Mouse (Mus musculus) forebrain, embryonic 11.5 days (tissue): ENCODE measurements around the gene H2-Aa. TPM values are rescaled to one million over a fixed set of nuclear protein-coding genes. Genes with fewer than 3 reads are reported as not detected.

Experiments
- ATAC-seq: fragments of 200-750 bp; cut with Nextera tagmentation; replicated peaks from 2 replicates; pipeline ENCODE4 v1.8.0; 2017; ENCODE audit warnings: moderate TSS enrichment; ENCODE audit not compliant: low FRiP score
- DNase-seq: peaks from one replicate; pipeline ENCODE4 v3.0.0-alpha.2; 2017; ENCODE audit warnings: low spot score
- H3K27ac ChIP-seq: fragments of 300-500 bp; sonication (generic); 2 replicates; pipeline ENCODE4 v1.5.1; 2014; ENCODE audit warnings: low read depth, low read length
- H3K27me3 ChIP-seq: fragments of 300-500 bp; sonication (generic); 2 replicates; pipeline ENCODE4 v1.6.1; 2014; ENCODE audit warnings: mild to moderate bottlenecking, low read length, mixed read lengths; ENCODE audit not compliant: control insufficient read depth, insufficient read depth
- H3K36me3 ChIP-seq: fragments of 300-500 bp; sonication (generic); 2 replicates; pipeline ENCODE4 v1.6.1; 2014; ENCODE audit warnings: mild to moderate bottlenecking, low read length, moderate library complexity, mixed read lengths; ENCODE audit not compliant: control insufficient read depth, insufficient read depth
- H3K4me1 ChIP-seq: fragments of 300-500 bp; sonication (generic); replicated peaks from 2 replicates; pipeline ENCODE4 v1.6.1; 2014; ENCODE audit warnings: low read length, mixed read lengths; ENCODE audit not compliant: control insufficient read depth, insufficient read depth
- H3K4me2 ChIP-seq: fragments of 300-500 bp; sonication (generic); 2 replicates; pipeline ENCODE4 v1.6.1; 2014; ENCODE audit warnings: low read depth, mild to moderate bottlenecking, low read length, moderate library complexity, mixed read lengths; ENCODE audit not compliant: severe bottlenecking
- H3K4me3 ChIP-seq: fragments of 300-500 bp; sonication (generic); 2 replicates; pipeline ENCODE4 v1.5.1; 2014; ENCODE audit warnings: low read depth, low read length
- H3K9ac ChIP-seq: fragments of 300-500 bp; sonication (generic); 2 replicates; pipeline ENCODE4 v1.6.1; 2014; ENCODE audit warnings: low read length
- H3K9me3 ChIP-seq: fragments of 300-500 bp; sonication (generic); 2 replicates; pipeline ENCODE4 v1.6.1; 2016; ENCODE audit warnings: low read length, mixed read lengths; ENCODE audit not compliant: control insufficient read depth
- WGBS: fragments of 180-500 bp; shearing (Covaris S2); extraction: QIAGEN DNeasy Blood & Tissue Kit; methylation state at CpG from one replicate; pipeline ENCODE4 v1.1.7; 2014; 5-methylcytosine and 5-hydroxymethylcytosine counted together
- polyA plus RNA-seq: library from polyadenylated mRNA; unstranded; fragments of >200 nt; fragmentation: Nextera tagmentation; extraction: Ambion mirVana; gene quantifications from 2 replicates; pipeline ENCODE4 v1.2.1, GENCODE M21; 2014

H2-Aa gene
- polyA plus RNA-seq, result not detected in 2 replicates

- WGBS, result 13% methylated on average over 8 of the region's 8 CpGs
- Histone ChIP-seq H3K36me3 (no peaks in the 10 kb centered on the region), H3K4me1 (no peaks in the 10 kb centered on the region), H3K4me2 (no peak within 1 kb of the TSS), H3K27ac (no peak within 1 kb of the TSS), H3K27me3 (no peaks in the 10 kb centered on the region), H3K9me3 (no peaks in the 10 kb centered on the region), H3K4me3 (no peak within 1 kb of the TSS), H3K9ac (no peak within 1 kb of the TSS)
- no peak for ATAC-seq
- peak; percentile 59 for DNase-seq
These were observed at the start of gene H2-Aa for GRCm38 (mm10) chr17:34287648-34288047. Gene H2-Aa, minus strand, starts transcription at chr17:34287823.

GRCm38 (mm10) chr17:34331200-34331599 lies 43.6 kb upstream of the H2-Aa start:
- DNase-seq, result no peak
- 89% methylated on average over 1 of the region's 1 CpGs for WGBS

GRCm38 (mm10) chr17:34329807-34330206 lies 42.2 kb upstream of the H2-Aa start:
- ATAC-seq, result no peak

More at GRCm38 (mm10) chr17:34331200-34331599, 43.6 kb upstream of the H2-Aa start:
- Histone ChIP-seq H3K4me1 (no peaks in the 10 kb centered on the region), H3K4me2 (no peak overlapping the region), H3K27ac (no peak overlapping the region), H3K9me3 (no peaks in the 10 kb centered on the region), H3K9ac (no peak overlapping the region), H3K27me3 (no peaks in the 10 kb centered on the region), H3K36me3 (no peaks in the 10 kb centered on the region), H3K4me3 (no peak overlapping the region)
- ATAC-seq, result no peak

GRCm38 (mm10) chr17:34326373-34326772 lies 38.8 kb upstream of the H2-Aa start:
- H3K9me3 ChIP-seq, result no peaks in the 10 kb centered on the region
- no peak overlapping the region for H3K9ac ChIP-seq
- no peaks in the 10 kb centered on the region for H3K4me1 ChIP-seq
- no peaks in the 10 kb centered on the region for H3K36me3 ChIP-seq
- H3K27ac ChIP-seq, result no peak overlapping the region
- no peak overlapping the region for H3K4me2 ChIP-seq
- WGBS, result 82% methylated on average over 3 of the region's 3 CpGs
- no peak for ATAC-seq
- H3K4me3 ChIP-seq, result no peak overlapping the region
- DNase-seq, result no peak
- H3K27me3 ChIP-seq, result no peaks in the 10 kb centered on the region

More at GRCm38 (mm10) chr17:34329807-34330206, 42.2 kb upstream of the H2-Aa start:
- Histone ChIP-seq H3K36me3 (no peaks in the 10 kb centered on the region), H3K27me3 (no peaks in the 10 kb centered on the region), H3K4me3 (no peak overlapping the region), H3K4me1 (no peaks in the 10 kb centered on the region), H3K9me3 (no peaks in the 10 kb centered on the region), H3K27ac (no peak overlapping the region), H3K4me2 (no peak overlapping the region), H3K9ac (no peak overlapping the region)
- no peak for DNase-seq
- WGBS, result 76% methylated on average over 2 of the region's 2 CpGs

GRCm38 (mm10) chr17:34325436-34325835 lies 37.8 kb upstream of the H2-Aa start, which contains the start of gene H2-Eb2:
Gene H2-Eb2, plus strand, starts transcription at chr17:34325665.
- Histone ChIP-seq H3K27me3 (no peaks in the 10 kb centered on the region), H3K27ac (no peak within 1 kb of the TSS), H3K4me3 (no peak within 1 kb of the TSS), H3K9ac (no peak within 1 kb of the TSS), H3K4me1 (no peaks in the 10 kb centered on the region), H3K36me3 (no peaks in the 10 kb centered on the region), H3K4me2 (no peak within 1 kb of the TSS), H3K9me3 (no peaks in the 10 kb centered on the region)
- no peak for ATAC-seq
- DNase-seq, result no peak
- WGBS, result 58% methylated on average over 4 of the region's 4 CpGs

GRCm38 (mm10) chr17:34317275-34317674 lies 29.7 kb upstream of the H2-Aa start:
- Histone ChIP-seq H3K9ac (no peak overlapping the region), H3K4me3 (no peak overlapping the region), H3K27ac (no peak overlapping the region), H3K27me3 (no peaks in the 10 kb centered on the region), H3K4me1 (no peaks in the 10 kb centered on the region), H3K36me3 (no peaks in the 10 kb centered on the region), H3K4me2 (no peak overlapping the region), H3K9me3 (no peaks in the 10 kb centered on the region)
- ATAC-seq, result no peak
- DNase-seq, result no peak
- 48% methylated on average over 2 of the region's 2 CpGs for WGBS

- no peak overlapping the region for H3K4me3 ChIP-seq
- ATAC-seq, result no peak
- no peak overlapping the region for H3K9ac ChIP-seq
- H3K4me2 ChIP-seq, result no peak overlapping the region
- no peak overlapping the region for H3K27ac ChIP-seq
- no peaks in the 10 kb centered on the region for H3K27me3 ChIP-seq
- H3K9me3 ChIP-seq, result no peaks in the 10 kb centered on the region
- no peak for DNase-seq
- WGBS, result 66% methylated on average over 2 of the region's 2 CpGs
- H3K36me3 ChIP-seq, result no peaks in the 10 kb centered on the region
- no peaks in the 10 kb centered on the region for H3K4me1 ChIP-seq
These were observed 29.1 kb upstream of the H2-Aa start for GRCm38 (mm10) chr17:34316697-34317096.

GRCm38 (mm10) chr17:34315512-34315911 lies 27.9 kb upstream of the H2-Aa start:
- Histone ChIP-seq H3K4me1 (no peaks in the 10 kb centered on the region), H3K4me2 (no peak overlapping the region), H3K27me3 (no peaks in the 10 kb centered on the region), H3K9me3 (no peaks in the 10 kb centered on the region), H3K36me3 (no peaks in the 10 kb centered on the region), H3K27ac (no peak overlapping the region), H3K4me3 (no peak overlapping the region), H3K9ac (no peak overlapping the region)
- 84% methylated on average over 1 of the region's 1 CpGs for WGBS
- DNase-seq, result no peak
- ATAC-seq, result no peak

GRCm38 (mm10) chr17:34314286-34314685 lies 26.7 kb upstream of the H2-Aa start:
- H3K9ac ChIP-seq, result no peak overlapping the region
- no peaks in the 10 kb centered on the region for H3K4me1 ChIP-seq
- no peak for ATAC-seq
- no peak overlapping the region for H3K4me3 ChIP-seq
- 77% methylated on average over 9 of the region's 9 CpGs for WGBS
- no peak for DNase-seq
- no peak overlapping the region for H3K27ac ChIP-seq
- no peak overlapping the region for H3K4me2 ChIP-seq
- no peaks in the 10 kb centered on the region for H3K36me3 ChIP-seq
- no peaks in the 10 kb centered on the region for H3K27me3 ChIP-seq
- H3K9me3 ChIP-seq, result no peaks in the 10 kb centered on the region
